Mouse (Mus musculus) forelimb bud, embryonic 11.5 days (tissue): ENCODE results near the gene Ifnl3.
"Not testable (repeated sequence)": the region's sequence is repeated elsewhere in the genome, so short reads cannot be mapped to it uniquely, and the experiment has no call there.

Source experiments
- DNase-seq: peaks from one replicate; pipeline ENCODE4 v3.0.0-alpha.2; 2012; ENCODE audit warnings: low read depth, low spot score

Gene Ifnl3

DNA sequence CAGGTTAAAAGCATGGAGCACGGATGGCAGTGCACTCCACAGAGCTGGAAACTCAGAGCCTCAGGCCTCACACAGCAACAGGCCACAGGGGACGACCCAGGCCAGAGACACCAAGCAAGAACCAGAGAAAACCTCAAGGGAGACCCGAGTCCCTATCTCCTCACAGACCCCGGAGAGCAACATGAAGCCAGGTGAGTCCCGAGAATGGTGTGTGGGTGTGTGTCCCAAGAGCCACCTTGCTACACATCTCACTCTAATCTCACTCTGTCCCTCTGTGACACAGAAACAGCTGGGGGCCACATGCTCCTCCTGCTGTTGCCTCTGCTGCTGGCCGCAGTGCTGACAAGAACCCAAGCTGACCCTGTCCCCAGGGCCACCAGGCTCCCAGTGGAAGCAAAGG lies at the start of gene Ifnl3:
Gene Ifnl3 (plus strand): TSS at position 301 of the 400 bp plus-strand sequence.
- DNase-seq = not testable (repeated sequence)

GRCm38 (mm10) chr7:28476191-28476590 lies 46.4 kb upstream of the Ifnl3 start:
- no peak for DNase-seq

- DNase-seq = no peak
Observed at GRCm38 (mm10) chr7:28477363-28477762, 45.3 kb upstream of the Ifnl3 start.

- no peak for DNase-seq
Observed at GRCm38 (mm10) chr7:28478854-28479253, 43.8 kb upstream of the Ifnl3 start.

GRCm38 (mm10) chr7:28482854-28483253 lies 39.8 kb upstream of the Ifnl3 start:
- DNase-seq = no peak

DNA sequence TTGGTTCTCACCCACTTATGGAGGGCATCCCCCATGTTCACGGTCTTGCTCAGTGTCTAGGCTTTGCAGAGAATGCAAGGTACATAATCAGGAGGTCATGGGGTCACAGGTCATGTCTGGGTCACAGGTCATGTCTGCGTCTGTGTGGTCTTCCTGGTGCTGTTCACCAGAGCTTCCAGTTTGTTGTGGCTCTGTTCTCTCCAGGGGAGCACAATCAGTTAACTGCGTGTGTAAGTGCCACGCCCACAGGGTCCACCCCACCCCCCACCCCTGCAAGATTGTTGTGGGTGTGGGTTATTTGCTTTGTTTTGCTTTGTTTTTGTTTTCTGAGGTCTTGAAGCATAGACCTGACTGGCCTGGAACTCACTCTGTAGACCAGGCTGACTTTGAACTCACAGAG lies 38.4 kb upstream of the Ifnl3 start:
- no peak for DNase-seq

- no peak for DNase-seq
Observed at GRCm38 (mm10) chr7:28488030-28488491, 34.6 kb upstream of the Ifnl3 start.

- DNase-seq = peak; percentile 66
Observed at GRCm38 (mm10) chr7:28490410-28490809, 32.2 kb upstream of the Ifnl3 start.

DNA sequence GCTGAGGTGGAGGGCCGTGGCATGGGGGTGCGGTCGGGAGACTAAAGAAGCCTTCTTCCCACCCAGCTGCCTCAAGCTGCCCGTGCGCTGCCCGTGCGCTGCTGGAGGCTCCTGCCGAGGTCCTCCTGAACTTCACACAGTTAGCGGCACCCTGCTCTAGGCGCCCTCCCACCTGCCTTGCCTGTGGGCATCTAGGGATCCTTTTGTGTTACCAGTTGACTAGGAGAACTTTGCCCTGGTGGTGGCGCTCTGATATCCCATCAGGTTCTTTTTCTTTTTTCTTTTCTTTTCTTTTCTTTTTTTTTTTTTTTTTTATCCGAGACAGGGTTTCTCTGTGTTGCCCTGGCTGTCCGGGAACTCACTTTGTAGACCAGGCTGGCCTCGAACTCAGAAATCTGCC lies 31.7 kb upstream of the Ifnl3 start:
- DNase-seq = no peak

DNA sequence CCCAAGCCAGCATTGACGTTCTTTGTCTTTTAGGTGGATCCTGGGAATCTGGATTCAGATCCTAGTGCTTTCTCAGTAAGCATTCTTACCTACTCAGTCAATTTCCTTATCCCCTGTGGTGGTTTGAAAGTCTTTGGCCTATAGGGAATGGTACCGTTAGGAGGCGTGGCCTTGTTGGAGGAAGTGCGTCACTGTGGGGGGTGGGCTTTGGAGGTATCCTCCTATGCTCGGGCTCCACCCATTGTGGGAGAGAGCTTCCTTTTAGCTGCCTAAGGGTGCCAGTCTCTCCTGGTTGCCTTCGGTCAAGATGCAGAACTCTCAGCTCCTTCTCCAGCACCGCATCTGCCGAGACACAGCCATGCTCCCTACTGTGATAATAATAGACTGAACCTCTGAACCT lies 30.3 kb upstream of the Ifnl3 start:
- DNase-seq = no peak

DNA sequence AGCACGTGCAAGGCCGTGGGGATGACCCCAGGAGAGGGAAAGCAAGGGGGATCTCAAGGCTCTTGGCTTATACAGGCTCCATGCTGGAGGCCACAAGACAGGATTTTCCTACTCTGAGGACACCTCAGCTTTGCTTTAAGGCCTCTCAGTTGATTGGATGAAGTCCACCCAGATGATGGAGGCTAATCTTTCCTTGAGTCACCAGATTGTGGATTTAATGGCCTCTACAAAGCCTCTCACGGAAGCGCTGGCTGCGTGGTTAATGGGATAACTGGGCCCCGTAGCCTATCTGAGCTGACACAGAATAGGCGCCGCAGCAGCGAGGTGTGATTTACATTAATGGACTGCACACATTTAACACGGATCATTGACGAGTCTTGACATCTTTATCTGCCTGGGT lies 27.2 kb upstream of the Ifnl3 start:
- no peak for DNase-seq

DNA sequence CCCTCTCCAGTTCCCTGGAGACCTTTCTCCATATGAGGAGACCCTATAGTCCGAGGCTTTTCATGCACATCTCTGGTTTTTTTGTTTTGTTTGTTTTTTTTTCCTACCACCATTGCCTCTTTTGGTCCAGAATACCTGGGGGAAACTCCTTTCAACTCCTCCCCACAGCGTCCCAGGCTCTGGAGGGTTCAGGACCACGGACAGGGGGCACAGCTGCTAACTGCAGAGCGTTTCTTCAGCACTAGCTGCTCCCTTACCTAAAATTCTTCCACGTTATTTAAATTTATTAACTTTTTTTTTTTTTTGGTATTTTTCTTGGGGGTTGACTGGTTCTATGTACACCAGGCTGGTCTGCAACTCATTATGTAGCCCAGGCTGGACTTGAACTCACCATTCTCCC lies 17.1 kb upstream of the Ifnl3 start:
- DNase-seq = peak; percentile 47

DNA sequence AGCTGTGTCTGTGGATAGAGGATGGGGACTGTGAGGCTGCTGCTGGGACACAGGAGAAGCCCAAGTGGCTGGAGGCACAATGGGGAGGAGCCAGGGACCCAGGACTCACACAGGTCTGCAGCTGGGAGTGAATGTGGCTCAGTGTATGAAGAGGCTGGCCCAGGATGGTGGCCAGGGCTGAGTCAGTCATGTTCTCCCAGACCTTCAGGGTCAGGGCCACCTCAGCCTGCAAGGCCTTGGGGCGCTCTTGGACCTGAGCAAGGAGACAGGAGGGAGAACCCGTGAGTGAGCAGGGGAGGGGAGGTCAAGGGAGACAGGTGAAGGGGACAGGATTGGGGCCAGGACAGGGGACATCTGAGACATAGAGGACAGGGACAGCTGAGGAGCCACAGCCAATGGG lies 13.5 kb upstream of the Ifnl3 start:
- DNase-seq = not testable (repeated sequence)

- DNase-seq = not testable (repeated sequence)
Observed at GRCm38 (mm10) chr7:28510405-28510974, 12.1 kb upstream of the Ifnl3 start, which contains the start of gene Ifnl2. TSS of gene Ifnl2 (minus strand) at chr7:28510455.

DNA sequence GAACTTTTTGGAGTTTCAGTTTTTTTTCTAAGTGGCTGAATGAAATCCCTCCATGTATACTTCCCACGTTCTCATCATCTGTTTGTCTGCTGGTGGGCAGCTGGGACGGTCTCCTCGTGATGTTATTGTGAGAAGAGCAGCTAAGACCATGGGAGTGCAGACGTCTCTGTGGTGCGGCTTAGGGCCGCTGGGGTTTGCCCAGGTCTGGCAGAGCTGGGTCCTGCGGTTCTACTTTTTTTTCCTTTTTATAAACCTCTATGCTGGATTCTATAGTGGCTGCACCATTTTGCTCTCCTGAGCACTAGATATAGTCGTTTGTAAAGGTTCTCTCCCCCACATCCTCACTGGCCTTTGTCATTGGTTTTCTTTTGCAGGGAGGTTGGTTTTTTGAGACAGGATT lies 11.2 kb upstream of the Ifnl3 start:
- no peak for DNase-seq

DNA sequence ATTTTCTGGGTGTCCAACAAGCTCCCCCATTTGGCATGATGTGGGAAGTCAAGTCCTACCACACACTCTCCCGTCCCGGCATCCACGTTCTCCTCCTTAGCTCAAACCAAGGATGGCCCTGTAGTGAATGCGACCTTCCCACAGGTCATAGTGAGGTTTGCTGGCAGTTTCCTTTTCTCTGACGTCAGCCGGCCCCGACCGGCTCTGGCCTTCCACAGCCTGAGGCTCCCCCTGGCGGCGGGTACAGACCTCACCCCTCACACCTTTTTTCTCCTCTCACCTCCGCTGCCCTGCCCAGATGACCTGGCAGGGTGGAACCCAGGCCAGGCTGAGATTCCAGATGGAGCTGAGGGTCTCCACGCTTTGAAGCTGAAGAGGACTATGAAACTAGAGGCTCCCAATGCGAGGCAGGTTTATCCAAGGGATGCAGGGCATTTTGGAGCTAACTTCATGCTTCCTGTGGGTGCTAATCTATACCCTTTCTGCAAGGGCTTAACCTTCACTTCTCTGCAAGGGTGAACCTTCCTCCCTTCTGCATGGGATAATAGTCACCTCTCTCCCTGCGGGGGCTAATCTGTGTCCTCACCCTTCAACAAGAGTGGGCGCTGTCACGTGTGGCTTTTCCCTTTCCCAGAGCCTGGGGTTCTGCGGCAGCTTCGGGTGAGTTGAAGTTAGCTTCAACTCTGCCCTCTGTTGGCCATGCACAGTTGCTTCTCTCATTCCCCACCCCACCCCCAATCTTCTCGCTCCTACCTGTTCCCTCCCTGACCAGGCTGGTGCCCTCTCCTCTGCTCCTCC lies 5.5 kb downstream of the Ifnl3 start:
- peak; percentile 73 for DNase-seq

GRCm38 (mm10) chr7:28532005-28532404 lies 9.4 kb downstream of the Ifnl3 start:
- DNase-seq = no peak

- DNase-seq = not testable (repeated sequence)
Observed at GRCm38 (mm10) chr7:28538886-28539285, 16.2 kb downstream of the Ifnl3 start.

DNA sequence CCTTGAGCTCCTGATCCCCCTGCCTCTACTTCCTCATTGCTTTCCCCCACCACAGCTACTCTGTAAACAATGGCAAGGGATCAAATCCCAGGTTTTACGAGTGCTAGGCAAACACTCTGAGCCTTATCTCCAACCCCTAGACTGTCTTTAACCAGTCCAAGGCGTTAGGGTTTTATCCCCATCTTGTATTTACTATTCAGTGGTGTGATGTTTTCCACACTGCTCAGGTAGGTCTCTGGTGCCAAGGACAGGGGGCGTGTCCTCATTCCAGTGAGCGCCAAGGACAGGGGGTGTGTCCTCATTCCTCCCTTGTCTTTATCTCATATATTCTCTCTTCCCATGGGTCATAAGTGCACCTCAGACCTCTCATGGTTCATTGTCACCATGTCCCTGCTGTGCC lies 17.9 kb downstream of the Ifnl3 start, which contains the start of gene Sycn:
Gene Sycn (plus strand): TSS at position 360 of the 400 bp plus-strand sequence.
- DNase-seq = no peak

DNA sequence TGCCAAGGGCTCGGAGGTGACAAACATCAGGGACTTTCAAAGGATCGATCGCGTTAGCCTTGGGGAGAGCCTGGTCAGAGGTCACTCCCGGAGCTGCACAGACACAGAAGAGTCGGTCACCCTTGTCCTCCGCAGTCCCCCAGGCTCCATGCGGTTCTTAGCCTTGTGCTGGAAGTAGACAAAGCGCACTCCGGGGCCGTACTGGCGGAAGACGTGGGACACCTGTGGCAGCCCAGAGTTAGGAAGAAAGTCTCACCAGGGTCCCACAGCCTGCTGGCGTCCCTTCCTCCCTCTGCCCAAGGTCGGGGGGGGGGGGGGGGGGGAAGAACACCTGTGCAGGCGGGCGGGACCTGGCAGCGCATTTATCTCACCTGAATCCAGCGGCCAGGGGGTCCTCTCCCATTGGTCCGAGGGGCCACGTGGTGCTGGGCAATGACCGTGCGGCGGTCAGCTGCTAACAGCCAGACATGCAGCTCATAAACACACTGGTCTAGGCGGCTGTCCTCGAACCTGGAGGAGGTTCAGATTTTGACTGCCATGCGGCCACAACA lies 21.5 kb downstream of the Ifnl3 start:
- DNase-seq = peak; percentile 19

DNA sequence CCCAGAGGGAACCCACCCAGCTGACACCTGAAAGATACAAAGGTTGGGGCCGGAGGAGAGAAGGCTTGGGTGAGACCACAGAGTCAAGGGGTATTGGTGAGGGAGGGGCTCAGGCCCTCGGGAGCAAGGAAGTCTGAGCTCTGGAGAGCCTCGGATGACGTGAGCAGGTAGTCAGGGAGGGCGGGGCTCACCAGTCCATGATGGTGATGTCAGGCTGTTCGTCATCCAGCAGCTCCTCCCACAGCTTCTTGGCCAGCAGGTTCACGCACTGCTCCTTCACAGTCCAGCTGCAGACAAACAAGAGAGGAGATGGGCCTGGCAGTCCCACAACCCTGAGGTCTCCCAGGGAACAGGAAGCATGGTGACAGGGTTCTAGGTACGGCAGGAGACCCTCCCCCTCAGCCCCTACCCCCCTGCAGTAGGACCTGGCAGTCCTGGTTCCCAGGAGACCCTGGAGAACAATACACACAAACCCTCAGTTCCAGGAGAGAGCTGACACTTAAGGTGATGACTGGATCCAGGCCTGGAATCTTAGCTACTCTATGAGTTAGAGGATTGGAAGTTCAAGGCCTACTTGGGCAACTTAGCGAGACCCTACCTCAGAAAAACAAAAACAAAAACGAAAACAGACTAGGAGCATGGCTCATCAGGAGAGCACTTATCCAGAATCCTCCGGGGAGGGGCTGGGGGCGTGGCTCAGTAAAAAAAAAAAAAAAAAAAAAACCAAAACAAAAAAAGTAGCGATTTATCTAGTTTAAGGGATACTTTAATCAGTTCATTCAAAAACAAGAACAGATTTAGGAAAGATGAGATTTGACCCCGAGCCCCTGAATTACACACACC lies 22.6 kb downstream of the Ifnl3 start:
- peak; percentile 21 for DNase-seq

- no peak for DNase-seq
Observed at GRCm38 (mm10) chr7:28545891-28546210, 23.2 kb downstream of the Ifnl3 start.
